Mouse (Mus musculus): ENCODE measurements around the gene 2610318N02Rik.

2610318N02Rik gene

DNA sequence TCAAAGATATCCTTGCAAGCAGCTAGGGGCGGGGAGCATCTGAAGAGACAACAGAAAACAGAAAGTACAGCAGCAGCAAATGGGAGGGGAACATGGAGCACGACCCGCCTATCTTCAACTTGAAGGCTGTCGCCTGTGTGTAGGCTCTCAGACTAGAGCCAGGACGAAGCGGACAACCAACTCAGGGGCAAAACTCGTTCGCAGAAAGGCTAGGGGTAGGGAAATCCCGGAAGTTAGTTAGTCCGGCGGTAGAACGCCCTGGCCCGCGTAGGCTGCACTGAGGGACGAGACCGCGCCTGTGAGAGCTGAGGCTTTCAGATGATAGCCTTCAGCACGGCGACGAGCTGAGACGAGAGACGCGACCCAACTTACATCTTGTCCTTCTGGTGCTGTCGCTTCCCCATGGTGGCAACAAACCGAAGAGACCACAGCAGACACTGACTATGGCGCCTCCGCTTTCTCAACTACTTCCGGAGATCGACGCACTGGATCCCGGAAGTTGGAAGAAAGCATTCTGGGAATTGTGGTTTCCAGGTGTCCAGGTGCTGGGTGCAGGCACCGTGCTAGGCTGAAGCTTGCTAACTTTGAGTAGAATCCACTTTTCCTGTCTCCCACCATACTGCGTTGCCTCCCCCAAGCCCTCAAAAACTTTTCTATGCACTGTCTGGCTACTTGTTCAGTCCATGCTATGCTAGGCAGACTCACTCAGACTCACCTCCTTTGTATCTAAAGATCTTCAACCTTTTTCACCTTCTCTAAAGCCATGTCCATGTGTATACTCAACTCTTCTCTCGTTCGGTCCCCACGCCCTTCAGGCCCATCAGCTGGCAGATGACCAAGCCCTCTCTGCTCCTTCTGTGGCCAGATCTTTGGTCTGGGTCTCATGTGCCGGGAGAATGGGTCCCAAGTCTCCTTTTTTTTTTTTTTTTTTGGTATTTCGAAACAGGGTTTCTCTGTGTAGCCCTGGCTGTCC lies 13.9 kb downstream of the 2610318N02Rik start, which contains the start of gene Ppil2:
TSS of gene Ppil2 (minus strand) at position 487 of the 973 bp plus-strand sequence.
- in situ Hi-C loops (cut with MboI), result no loop called here

DNA sequence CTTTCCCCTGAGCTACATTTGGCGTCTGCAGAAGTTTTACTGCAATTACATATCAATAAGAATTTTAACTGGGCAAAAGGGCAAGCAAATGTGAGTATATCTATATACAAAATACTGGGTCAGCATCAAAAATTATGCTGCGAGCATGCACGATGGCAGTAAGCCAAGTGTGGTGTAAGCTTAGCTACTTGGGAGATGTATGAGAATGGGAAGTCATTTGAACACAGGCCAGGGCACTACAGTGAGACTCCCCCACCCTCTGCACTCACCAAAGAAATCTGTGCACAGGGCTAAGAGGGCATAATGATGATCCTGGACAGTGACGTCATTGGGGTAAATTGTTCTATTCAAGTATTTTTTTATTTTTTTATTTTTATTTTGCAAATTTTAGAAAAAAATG lies 20.4 kb downstream of the 2610318N02Rik start:
- in situ Hi-C loops (cut with MboI), result no loop called here

DNA sequence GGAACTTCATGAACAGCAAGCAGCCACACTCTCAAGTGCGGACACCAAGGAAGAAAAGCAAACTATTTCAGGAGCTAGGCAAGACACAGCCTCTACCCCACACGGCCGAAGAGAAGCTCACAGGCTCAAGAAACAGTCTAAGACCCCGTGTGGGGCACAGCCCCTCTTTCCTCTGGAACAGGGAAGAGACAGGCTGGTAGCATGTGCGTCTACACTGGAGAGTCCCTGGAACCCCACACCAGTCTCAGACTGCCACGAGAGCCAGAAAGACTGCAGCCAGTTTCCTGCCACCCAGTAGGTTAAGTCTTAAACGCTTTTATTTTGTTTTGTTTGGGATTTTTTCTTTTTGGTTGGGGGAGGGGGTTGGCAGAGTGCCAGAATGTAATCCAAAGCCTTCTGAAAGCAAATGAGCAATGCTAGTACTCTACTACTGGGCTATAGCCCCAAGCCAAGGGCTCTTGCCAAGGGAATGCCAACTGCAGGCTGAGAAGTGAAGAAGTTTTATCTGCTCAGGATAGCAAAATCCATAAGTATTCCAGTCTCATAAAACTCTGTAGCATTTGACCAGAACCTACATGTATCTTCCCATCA lies 22.2 kb downstream of the 2610318N02Rik start:
- in situ Hi-C loops (cut with MboI), result no loop called here

DNA sequence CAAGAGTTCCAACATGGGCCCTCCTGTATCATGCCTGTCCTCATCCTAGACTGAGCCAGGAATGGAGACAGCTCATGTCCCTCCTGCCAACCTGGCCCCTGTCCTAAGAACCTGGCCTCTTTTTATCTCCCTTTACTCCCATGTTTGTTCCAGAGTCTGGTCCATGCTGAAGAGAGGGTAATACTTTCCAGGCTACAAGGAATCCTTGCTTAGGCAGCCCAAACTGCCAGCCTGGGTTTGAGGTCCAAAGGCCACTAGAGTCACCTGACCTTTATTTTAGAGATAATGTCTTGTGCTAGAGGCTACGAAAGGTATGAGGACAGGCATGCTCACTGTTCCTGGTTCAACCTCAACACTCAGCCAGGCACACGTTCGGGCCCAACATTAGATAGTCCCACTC lies 28.0 kb downstream of the 2610318N02Rik start:
- in situ Hi-C loops (cut with MboI), result no loop called here

DNA sequence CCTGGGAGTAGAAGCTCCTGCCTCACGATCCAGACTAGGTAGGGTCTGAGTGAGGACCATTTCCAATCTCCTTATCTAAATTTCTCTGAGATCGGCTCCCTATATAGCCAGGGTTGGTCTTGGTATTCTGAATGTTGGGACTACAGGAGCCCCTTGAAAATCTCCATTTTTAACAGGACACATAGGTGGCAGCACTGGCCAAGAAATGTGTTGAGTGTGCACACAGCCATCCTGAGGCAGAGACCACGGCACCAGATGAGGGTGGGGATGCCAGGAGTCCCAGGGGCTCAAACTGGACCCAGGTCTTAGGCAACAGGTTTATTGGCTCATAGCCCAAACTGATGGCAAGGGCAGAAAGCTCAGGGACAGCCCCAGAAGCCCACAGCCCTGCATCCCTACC lies 36.6 kb downstream of the 2610318N02Rik start:
- in situ Hi-C loops (cut with MboI), result no loop called here

DNA sequence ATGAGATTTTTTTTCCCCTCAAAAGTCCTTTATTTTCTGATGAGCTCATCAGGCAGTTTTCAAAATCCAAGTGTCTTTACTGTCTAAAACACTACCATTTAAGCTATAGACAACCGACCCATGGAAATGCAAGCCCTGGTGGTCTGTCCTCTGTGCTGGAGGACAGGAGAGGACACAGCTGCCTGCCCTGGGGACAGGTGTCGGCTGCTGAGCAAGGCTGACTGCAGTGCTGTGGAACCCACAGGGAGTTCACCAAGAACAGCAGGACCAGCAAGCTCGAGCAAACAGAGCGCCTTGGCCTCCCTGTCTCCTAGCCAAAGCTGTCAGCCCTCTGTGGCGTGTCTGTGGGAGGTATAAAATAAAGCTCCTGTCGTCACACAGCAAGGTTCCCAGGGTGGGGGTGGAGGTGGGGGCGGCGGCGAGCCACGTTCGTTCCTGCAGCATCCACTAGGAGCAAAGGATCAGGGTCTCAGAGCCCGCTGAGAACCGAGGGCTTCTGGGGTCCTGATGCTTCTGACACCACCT lies 38.2 kb downstream of the 2610318N02Rik start:
- in situ Hi-C loops (cut with MboI), result no loop called here

DNA sequence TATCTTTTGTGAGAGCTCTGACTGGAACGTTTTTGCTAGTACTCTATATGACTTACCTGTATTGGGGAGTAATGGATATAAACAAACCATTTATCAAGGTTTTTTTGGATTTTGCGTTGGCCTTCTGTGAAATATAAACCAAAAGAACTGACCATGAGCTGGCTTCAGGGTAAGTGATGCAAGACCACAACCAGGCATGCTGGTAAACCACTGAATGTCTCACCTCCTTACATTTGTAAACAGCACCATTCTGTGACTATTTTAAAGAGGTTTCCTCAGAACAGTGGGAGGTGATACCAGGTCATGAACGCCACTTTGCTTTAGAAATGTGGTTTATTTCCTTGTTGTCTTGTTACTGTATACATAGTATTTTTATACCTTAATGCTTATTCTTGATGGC lies 38.7 kb downstream of the 2610318N02Rik start:
- in situ Hi-C loops (cut with MboI), result no loop called here

DNA sequence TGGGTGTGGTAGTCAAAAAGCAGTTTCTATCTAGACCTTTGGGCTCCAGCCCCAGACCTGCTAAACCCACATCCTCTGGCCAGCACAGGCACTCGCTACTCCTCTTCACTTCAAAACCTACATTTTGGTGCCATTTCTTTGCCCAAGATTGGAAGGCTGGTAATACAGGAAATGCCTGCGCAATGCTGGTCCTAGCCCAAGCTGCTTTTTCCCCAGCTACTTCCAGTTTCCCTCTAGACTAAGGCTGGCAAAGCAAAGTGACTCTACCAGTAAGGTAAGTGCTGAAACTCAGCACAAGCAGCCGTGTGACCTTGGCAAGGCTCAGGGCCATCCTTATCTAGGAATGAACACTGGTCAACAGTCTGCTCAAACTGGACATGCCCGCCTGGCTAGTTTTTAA lies 39.3 kb downstream of the 2610318N02Rik start:
- in situ Hi-C loops (cut with MboI), result no loop called here

DNA sequence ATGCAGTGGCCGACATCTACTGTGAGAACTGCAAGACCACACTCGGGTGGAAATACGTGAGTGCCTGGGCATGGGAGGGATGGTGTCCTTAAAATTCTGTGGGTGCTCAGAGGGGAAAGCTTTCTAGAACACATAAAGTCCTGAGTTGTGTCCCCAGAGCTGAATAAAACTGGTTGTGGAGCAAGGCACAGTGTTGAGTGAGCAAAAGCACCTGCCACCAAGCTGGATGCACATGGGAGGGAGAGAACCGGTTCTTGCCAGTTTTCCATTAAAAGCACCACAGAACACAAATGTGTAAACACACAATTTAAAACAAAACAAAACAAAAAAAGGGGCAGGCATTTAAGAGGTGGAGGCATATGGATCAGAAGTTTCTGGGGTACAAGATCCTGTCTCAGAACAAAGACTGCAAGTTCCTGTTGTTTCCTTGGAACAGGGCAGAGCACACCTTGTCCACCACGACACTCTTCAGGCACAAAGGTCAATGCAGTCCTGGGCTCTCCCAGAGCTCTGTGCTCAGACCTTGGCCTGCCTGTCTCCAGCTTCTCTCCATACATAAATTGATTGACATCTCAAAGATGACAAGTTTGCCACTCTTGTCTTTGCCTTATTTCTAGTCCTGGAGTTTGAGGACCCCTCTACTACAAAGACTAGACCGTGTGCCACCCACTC lies 42.7 kb downstream of the 2610318N02Rik start:
- in situ Hi-C loops (cut with MboI), result no loop called here

DNA sequence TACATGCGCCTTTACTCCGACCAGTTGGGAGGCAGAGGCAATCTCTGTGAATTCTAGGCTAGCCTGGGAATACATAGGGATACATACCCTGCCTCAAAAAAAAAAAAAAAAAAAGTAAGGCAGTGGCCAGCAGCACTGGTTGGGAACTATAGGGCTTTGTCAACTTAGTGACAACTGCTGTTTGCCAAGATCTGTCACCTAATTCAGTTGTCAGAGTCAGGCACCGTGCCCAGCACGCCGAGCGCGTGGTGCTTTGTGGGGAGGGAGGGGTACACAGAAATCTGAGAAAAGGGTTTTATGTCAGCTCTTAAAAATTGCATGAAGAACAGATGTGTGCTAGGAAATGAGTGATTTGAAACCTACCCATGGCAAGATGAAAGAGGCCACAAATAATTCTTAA lies 46.9 kb downstream of the 2610318N02Rik start:
- in situ Hi-C loops (cut with MboI), result no loop called here

DNA sequence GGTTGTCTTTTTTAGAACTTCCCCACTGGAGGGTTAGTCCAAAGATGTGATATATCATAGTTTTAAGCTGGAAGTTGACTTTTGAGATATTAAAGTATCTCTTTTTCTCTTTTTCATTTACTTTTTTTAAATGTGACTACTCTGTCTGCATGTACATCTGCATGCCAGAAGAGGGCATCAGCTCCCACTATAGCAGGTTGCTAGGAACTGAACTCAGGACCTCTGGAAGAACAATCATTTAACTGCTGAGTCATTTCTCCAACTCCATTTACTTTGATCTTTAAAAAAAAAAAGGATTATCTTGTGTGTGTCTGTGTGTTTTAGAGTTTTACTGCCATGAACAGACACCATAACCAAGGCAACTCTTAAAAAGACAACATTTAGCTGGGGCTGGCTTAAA lies 48.1 kb downstream of the 2610318N02Rik start:
- in situ Hi-C loops (cut with MboI), result no loop called here

DNA sequence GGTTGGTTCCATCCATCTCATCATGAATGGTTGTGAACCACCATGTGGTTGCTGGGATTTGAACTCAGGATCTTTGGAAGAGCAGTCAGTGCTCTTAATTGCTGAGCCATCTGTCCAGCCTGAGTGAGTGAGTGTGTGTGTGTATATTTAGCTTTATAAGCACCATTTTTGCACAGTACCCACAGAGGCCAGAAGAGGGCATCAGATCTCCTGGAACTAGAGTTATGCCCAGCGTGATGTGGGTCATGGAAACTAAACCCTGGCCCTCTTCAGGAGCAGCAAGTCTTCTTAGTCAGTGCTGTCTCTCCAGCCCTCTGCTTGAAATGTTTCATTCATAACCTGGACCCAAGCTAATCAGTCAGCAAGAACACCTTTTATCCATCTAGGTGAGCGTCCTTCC lies 48.7 kb downstream of the 2610318N02Rik start:
- in situ Hi-C loops (cut with MboI), result no loop called here

DNA sequence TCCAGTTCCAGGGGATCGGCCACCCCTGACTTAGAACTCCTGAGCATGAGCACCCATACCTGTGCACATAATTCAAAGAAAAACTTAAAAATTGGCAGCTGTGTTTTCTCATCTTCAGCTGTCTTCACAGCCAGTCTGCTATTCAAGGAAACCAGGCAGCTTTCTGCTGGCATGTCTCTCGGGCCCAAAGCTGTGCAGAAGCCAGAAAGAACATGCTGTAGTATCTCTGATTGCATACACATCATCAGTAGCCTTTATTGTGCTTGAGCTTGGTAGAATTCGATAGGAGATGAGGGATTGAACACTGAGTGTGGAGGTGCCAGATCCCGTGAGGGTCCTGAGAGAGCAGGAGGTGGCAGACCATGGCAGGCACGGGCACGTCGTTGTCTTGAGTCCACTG lies 52.0 kb downstream of the 2610318N02Rik start:
- in situ Hi-C loops (cut with MboI), result no loop called here

DNA sequence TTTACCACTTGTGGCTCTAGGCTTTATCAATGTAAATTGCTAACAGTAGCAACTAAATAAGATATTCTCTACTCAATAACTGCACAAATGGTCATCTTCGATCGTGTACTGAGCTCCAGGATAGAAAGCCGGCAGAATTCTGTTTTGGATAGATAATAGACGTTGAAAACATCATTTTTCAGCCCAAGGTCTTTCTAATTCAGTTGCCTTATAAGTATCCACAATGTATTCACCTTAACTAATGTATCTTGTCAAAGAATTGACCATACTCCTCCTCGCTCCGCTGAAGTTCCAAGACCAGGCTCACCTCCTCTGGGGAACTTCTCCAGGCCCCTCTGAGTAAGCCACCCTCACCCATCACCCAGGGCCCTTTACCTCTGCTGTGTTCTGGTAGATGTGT lies 54.3 kb downstream of the 2610318N02Rik start:
- in situ Hi-C loops (cut with MboI), result no loop called here

DNA sequence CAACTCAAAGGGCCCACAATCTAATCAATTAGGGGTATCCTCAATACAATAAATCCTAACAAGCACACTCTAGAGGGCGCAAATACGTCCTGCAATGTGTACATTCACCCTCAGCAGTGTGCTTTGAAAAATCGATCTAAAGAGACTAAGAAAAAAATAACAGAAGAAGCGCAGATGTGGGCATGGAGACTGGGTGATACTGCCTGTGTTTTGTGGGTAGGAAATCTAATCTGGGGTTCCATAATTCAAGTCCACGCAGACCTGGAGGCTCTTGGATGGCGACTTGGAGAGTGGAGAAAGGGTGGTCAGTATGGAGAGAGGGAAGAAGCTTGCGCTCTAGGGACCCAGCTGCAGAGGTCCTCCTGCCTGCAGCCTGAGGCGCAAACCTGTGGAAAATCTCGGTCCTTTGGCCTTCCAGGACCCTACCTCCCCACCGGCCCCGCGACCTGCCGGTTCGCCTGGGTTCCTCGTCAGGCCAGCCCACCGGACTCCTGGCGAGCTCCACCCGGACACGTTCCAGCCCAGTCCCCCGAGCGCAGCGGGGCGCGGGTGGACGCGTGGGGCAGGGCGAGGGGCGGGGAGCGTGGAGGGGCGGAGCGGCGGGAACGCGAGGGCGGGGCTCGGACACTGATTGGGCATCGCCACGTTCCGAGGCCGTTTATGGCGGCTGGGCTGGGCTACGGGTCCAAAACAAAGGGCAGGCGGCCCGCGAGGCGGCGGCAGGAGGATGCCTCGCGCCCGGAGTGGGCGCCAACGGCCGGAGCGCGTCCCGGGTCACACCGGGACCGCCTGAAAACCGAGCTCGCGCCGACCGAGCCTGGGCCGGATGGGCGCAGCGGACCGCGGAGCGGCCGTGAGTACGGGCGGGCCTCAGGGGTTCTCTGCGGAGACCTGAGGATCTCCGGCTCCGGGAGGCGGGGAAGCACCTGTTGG lies 55.2 kb downstream of the 2610318N02Rik start, which contains the start of gene Ypel1:
TSS of gene Ypel1 (plus strand) at position 186 of the 933 bp plus-strand sequence.
- in situ Hi-C loops (cut with MboI), result no loop called here

DNA sequence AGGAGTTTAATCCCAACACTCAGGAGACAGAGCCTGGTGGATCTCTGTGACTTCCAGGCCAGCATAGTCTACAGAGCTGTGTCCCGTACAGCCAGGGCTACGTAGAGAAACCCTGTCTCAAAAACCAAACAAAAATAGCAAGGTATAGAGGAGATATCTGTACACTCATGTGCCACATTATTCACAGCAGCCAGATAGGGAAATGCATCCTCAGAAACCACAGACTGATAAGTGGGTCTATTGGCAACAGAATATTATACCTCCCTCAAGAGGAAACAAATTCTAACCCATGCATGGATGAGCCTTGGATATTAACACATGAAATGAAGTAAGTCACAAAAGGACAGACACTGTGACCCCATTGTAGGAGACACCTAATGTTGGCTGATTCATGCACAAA lies 57.4 kb downstream of the 2610318N02Rik start:
- in situ Hi-C loops (cut with MboI), result no loop called here
